Mouse (Mus musculus) hindbrain, embryonic 12.5 days (tissue): ENCODE results near the gene Ttll5. TPM values are rescaled to one million over a fixed set of nuclear protein-coding genes. Genes with fewer than 3 reads are reported as not detected.

ENCODE experiments used
- ATAC-seq: fragments of 200-750 bp; cut with Nextera tagmentation; 2 replicates; pipeline ENCODE4 v1.8.0; 2017; ENCODE audit warnings: moderate TSS enrichment; ENCODE audit not compliant: low FRiP score
- H3K27ac ChIP-seq: fragments of 300-500 bp; sonication (generic); 2 replicates; pipeline ENCODE4 v1.5.1; 2016; ENCODE audit warnings: mild to moderate bottlenecking
- H3K27me3 ChIP-seq: fragments of 300-500 bp; sonication (generic); 2 replicates; pipeline ENCODE4 v1.6.1; 2016; ENCODE audit warnings: mild to moderate bottlenecking
- H3K36me3 ChIP-seq: fragments of 300-500 bp; sonication (generic); 2 replicates; pipeline ENCODE4 v1.6.1; 2016; ENCODE audit warnings: mild to moderate bottlenecking
- H3K4me1 ChIP-seq: fragments of 300-500 bp; sonication (generic); 2 replicates; pipeline ENCODE4 v1.6.1; 2016
- H3K4me2 ChIP-seq: fragments of 300-500 bp; sonication (generic); replicated peaks from 2 replicates; pipeline ENCODE4 v1.6.1; 2016; ENCODE audit warnings: mild to moderate bottlenecking
- H3K4me3 ChIP-seq: fragments of 300-500 bp; sonication (generic); 2 replicates; pipeline ENCODE4 v1.5.1; 2016; ENCODE audit warnings: mild to moderate bottlenecking
- H3K9ac ChIP-seq: fragments of 300-500 bp; sonication (generic); 2 replicates; pipeline ENCODE4 v1.6.1; 2016; ENCODE audit warnings: mild to moderate bottlenecking, moderate library complexity
- H3K9me3 ChIP-seq: fragments of 300-500 bp; sonication (generic); replicated peaks from 2 replicates; pipeline ENCODE4 v1.6.1; 2016; ENCODE audit warnings: mild to moderate bottlenecking
- WGBS: fragments of 180-500 bp; shearing (Covaris S2); methylation state at CpG from one replicate; pipeline ENCODE4 v1.1.7; 2016; 5-methylcytosine and 5-hydroxymethylcytosine counted together
- polyA plus RNA-seq: library from polyadenylated mRNA; unstranded; fragments of >200 nt; fragmentation: Nextera tagmentation; extraction: Ambion mirVana; gene quantifications from 2 replicates; pipeline ENCODE4 v1.2.1, GENCODE M21; 2016

Ttll5 gene
- polyA plus RNA-seq, 1 experiment from 2014 or later: 15.9 TPM

DNA sequence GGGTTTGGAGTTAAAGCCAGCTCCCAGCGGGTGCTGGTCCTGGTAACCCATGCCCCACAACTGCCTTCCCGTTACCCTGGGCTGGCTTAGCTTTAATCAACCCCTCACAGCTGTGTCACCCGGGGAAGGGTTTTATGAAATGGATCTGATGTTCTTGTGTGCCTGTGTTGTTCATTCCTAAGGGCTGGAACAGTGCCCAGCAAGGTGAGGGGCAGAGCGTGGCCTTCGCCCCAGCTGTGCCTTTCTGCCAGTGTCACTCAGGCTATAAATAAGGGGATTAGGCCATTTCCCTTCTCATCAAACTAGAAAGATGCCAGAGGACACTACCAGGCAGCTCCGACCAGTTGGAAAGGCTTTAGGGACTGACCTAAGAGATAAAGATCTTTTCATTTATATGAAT is 225.4 kb downstream of the Ttll5 start:
- Histone ChIP-seq H3K27me3 (no peaks in the 10 kb centered on the region), H3K9ac (no peak overlapping the region), H3K4me2 (no peak overlapping the region), H3K9me3 (no peaks in the 10 kb centered on the region), H3K36me3 (no peaks in the 10 kb centered on the region), H3K27ac (no peak overlapping the region), H3K4me1 (0 out of 2 replicates have a peak, but pooled peaks cover 6% of the 10 kb centered on the region), H3K4me3 (no peak overlapping the region)
- no peak for ATAC-seq
- 80% methylated on average over 6 of the region's 6 CpGs for WGBS

DNA sequence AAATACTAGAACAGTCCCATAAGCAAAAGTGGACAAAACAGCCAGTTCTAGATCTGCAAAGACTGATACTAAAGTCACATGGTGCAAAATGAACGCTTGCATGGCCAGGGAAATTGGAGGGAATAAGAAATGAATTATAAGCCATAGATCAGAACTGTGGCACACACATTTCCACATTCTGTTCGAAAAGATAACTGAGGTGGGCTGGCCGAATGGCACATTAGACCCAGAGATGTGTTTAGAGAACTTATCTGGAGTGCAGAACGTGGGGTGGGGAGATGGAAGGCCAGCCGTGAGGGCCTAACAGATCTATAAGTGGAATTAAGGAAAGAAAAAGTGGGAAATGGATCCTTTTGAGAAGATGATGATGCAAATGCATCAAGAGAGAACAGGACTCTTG is 227.0 kb downstream of the Ttll5 start:
- Histone ChIP-seq H3K9me3 (no peaks in the 10 kb centered on the region), H3K27ac (no peak overlapping the region), H3K27me3 (no peaks in the 10 kb centered on the region), H3K4me2 (no peak overlapping the region), H3K36me3 (0 out of 2 replicates have a peak, but pooled peaks cover 6% of the 10 kb centered on the region), H3K4me3 (no peak overlapping the region), H3K4me1 (0 out of 2 replicates have a peak, but pooled peaks cover 6% of the 10 kb centered on the region), H3K9ac (no peak overlapping the region)
- whole genome bisulfite sequencing: 94% methylated on average over 5 of the region's 5 CpGs
- no peak for ATAC-seq

GRCm38 (mm10) chr12:86055306-86055705 is 230.8 kb downstream of the Ttll5 start:
- Histone ChIP-seq H3K9ac (no peak overlapping the region), H3K4me2 (no peak overlapping the region), H3K36me3 (0 out of 2 replicates have a peak, but pooled peaks cover 7% of the 10 kb centered on the region), H3K27me3 (no peaks in the 10 kb centered on the region), H3K27ac (no peak overlapping the region), H3K4me1 (no peaks in the 10 kb centered on the region), H3K9me3 (no peaks in the 10 kb centered on the region), H3K4me3 (no peak overlapping the region)
- WGBS: 95% methylated on average over 2 of the region's 2 CpGs
- no peak for ATAC-seq

DNA sequence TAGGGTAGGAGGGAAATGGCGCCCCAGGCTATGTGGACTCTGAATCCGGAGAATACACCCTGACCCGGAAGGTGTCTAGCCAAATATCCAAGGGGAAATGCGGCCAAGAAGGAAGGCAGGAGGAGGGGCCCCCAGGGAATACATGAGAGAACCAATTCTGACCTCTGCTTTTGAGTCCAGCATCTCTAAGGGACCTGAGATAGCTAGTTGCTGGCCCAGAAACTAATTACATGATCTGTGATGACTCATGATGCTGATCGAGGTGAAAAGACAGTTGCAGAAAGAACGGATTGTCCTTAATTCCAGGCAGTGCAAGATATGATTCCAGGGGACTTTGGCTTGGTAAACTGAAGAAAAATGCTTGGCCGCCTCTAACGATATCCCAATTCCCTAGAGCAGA is 232.5 kb downstream of the Ttll5 start:
- H3K4me3 ChIP-seq: no peak overlapping the region
- no peak overlapping the region for H3K27ac ChIP-seq
- H3K9ac ChIP-seq: no peak overlapping the region
- WGBS: 87% methylated on average over 8 of the region's 8 CpGs
- H3K4me1 ChIP-seq: no peaks in the 10 kb centered on the region
- no peak for ATAC-seq
- H3K36me3 ChIP-seq: 0 out of 2 replicates have a peak, but pooled peaks cover 12% of the 10 kb centered on the region
- no peaks in the 10 kb centered on the region for H3K9me3 ChIP-seq
- no peaks in the 10 kb centered on the region for H3K27me3 ChIP-seq
- no peak overlapping the region for H3K4me2 ChIP-seq

DNA sequence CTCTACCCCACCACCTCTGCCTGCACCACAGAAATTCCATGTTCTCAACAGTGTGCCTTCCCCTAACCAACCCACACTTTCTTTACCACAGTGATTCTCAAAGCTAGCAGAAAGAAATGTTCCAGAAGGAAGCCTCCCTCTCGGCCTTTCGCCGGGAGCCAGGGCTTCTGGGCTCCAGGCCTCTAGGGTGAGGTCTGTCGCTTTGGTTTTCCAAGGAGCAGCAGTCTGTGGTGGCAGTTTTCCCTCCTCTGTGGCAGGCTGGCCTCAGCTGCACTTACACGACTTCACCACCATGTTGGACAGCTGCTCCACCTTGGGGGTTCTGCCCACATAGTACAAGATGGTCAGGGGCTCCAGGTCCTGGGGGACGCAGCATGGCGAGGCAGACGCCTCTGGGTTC is 233.1 kb downstream of the Ttll5 start:
- 86% methylated on average over 8 of the region's 8 CpGs for WGBS
- Histone ChIP-seq H3K4me3 (no peak overlapping the region), H3K4me2 (no peak overlapping the region), H3K36me3 (0 out of 2 replicates have a peak, but pooled peaks cover 17% of the 10 kb centered on the region), H3K27ac (no peak overlapping the region), H3K9me3 (no peaks in the 10 kb centered on the region), H3K9ac (no peak overlapping the region), H3K4me1 (no peaks in the 10 kb centered on the region), H3K27me3 (no peaks in the 10 kb centered on the region)
- no peak for ATAC-seq

GRCm38 (mm10) chr12:86059341-86059740 is 234.9 kb downstream of the Ttll5 start:
- WGBS: 89% methylated on average over 6 of the region's 6 CpGs
- Histone ChIP-seq H3K9me3 (no peaks in the 10 kb centered on the region), H3K27ac (no peak overlapping the region), H3K9ac (no peak overlapping the region), H3K27me3 (no peaks in the 10 kb centered on the region), H3K4me1 (no peaks in the 10 kb centered on the region), H3K4me3 (no peak overlapping the region), H3K4me2 (no peak overlapping the region), H3K36me3 (0 out of 2 replicates have a peak, but pooled peaks cover 17% of the 10 kb centered on the region)
- no peak for ATAC-seq

- Histone ChIP-seq H3K9ac (no peak overlapping the region), H3K27ac (no peak overlapping the region), H3K4me1 (no peaks in the 10 kb centered on the region), H3K4me2 (no peak overlapping the region), H3K9me3 (no peaks in the 10 kb centered on the region), H3K4me3 (no peak overlapping the region), H3K36me3 (0 out of 2 replicates have a peak, but pooled peaks cover 10% of the 10 kb centered on the region), H3K27me3 (no peaks in the 10 kb centered on the region)
- ATAC-seq: no peak
These were observed 240.3 kb downstream of the Ttll5 start for GRCm38 (mm10) chr12:86064796-86065195.

- whole genome bisulfite sequencing: 86% methylated on average over 6 of the region's 6 CpGs
These were observed 247.0 kb downstream of the Ttll5 start for GRCm38 (mm10) chr12:86071432-86071831.

GRCm38 (mm10) chr12:86074681-86075080 is 250.2 kb downstream of the Ttll5 start:
- no peak overlapping the region for H3K27ac ChIP-seq
- H3K9ac ChIP-seq: no peak overlapping the region
- ATAC-seq: no peak
- H3K4me2 ChIP-seq: no peak overlapping the region
- no peaks in the 10 kb centered on the region for H3K36me3 ChIP-seq
- H3K27me3 ChIP-seq: peaks cover 13% of the 10 kb centered on the region; the same call in 1 of the 2 replicates
- WGBS: 85% methylated on average over 12 of the region's 12 CpGs
- peaks cover 27% of the 10 kb centered on the region for H3K4me1 ChIP-seq
- 0 out of 2 replicates have a peak, but pooled peaks cover 3% of the 10 kb centered on the region for H3K9me3 ChIP-seq
- no peak overlapping the region for H3K4me3 ChIP-seq

More at GRCm38 (mm10) chr12:86071432-86071831, 247.0 kb downstream of the Ttll5 start:
- 0 out of 2 replicates have a peak, but pooled peaks cover 3% of the 10 kb centered on the region for H3K9me3 ChIP-seq
- H3K4me3 ChIP-seq: no peak overlapping the region
- no peak overlapping the region for H3K27ac ChIP-seq
- no peaks in the 10 kb centered on the region for H3K36me3 ChIP-seq
- 0 out of 2 replicates have a peak, but pooled peaks cover 6% of the 10 kb centered on the region for H3K27me3 ChIP-seq
- H3K4me1 ChIP-seq: peaks cover 10% of the 10 kb centered on the region
- no peak overlapping the region for H3K9ac ChIP-seq
- no peak for ATAC-seq
- H3K4me2 ChIP-seq: no peak overlapping the region

- H3K9ac ChIP-seq: no peak overlapping the region
- H3K4me3 ChIP-seq: no peak overlapping the region
- peak overlapping the region; percentile 71 for H3K4me2 ChIP-seq
- H3K27me3 ChIP-seq: peaks cover 18% of the 10 kb centered on the region; the same call in 1 of the 2 replicates
- H3K4me1 ChIP-seq: peaks cover 27% of the 10 kb centered on the region
- 94% methylated on average over 7 of the region's 7 CpGs for WGBS
- 0 out of 2 replicates have a peak, but pooled peaks cover 3% of the 10 kb centered on the region for H3K9me3 ChIP-seq
- H3K36me3 ChIP-seq: no peaks in the 10 kb centered on the region
- no peak for ATAC-seq
- H3K27ac ChIP-seq: no peak overlapping the region
These were observed 250.9 kb downstream of the Ttll5 start for GRCm38 (mm10) chr12:86075358-86075757.

- Histone ChIP-seq H3K4me3 (peak overlapping the region; percentile 47), H3K27me3 (peaks cover 26% of the 10 kb centered on the region; the same call in 1 of the 2 replicates), H3K36me3 (no peaks in the 10 kb centered on the region), H3K4me1 (peaks cover 27% of the 10 kb centered on the region), H3K4me2 (peak overlapping the region; percentile 71), H3K27ac (no peak overlapping the region), H3K9me3 (0 out of 2 replicates have a peak, but pooled peaks cover 3% of the 10 kb centered on the region), H3K9ac (no peak overlapping the region)
- no peak for ATAC-seq
- 6% methylated on average over 13 of the region's 13 CpGs for WGBS
These were observed 252.0 kb downstream of the Ttll5 start for GRCm38 (mm10) chr12:86076321-86076901.

DNA sequence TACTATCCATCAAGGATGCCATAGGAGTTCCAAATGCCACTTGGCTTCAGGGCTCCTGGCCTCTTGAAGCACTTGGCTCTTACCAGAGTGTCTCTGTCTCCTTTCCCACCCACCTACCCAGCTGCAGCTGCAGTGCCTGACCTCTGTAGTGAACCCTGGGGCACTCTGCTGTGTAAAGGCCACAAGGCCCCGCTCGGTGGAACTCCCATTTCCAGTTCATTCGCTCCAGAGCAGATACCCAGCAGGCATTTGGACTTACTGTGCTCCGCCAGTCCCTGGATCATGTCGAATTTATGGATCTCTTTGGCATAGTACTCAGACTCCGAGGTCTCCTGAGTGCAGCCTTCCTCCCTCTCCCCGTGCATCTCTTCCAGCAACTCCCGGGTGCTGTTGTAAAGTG is 252.9 kb downstream of the Ttll5 start:
- WGBS: 18% methylated on average over 8 of the region's 8 CpGs
- no peak for ATAC-seq
- Histone ChIP-seq H3K9ac (peak overlapping the region; percentile 66), H3K27me3 (peaks cover 26% of the 10 kb centered on the region; the same call in 1 of the 2 replicates), H3K4me3 (peak overlapping the region; percentile 47), H3K36me3 (no peaks in the 10 kb centered on the region), H3K4me1 (peaks cover 29% of the 10 kb centered on the region), H3K4me2 (peak overlapping the region; percentile 71), H3K9me3 (no peaks in the 10 kb centered on the region), H3K27ac (no peak overlapping the region)

- Histone ChIP-seq H3K9ac (peak overlapping the region; percentile 66), H3K4me3 (peak overlapping the region; percentile 47), H3K36me3 (no peaks in the 10 kb centered on the region), H3K9me3 (no peaks in the 10 kb centered on the region), H3K4me2 (peak overlapping the region; percentile 71), H3K27me3 (peaks cover 26% of the 10 kb centered on the region; the same call in 1 of the 2 replicates), H3K27ac (peak overlapping the region; percentile 60; the same call in 1 of the 2 replicates), H3K4me1 (peaks cover 29% of the 10 kb centered on the region)
- no peak for ATAC-seq
- 21% methylated on average over 11 of the region's 11 CpGs for WGBS
These were observed 253.3 kb downstream of the Ttll5 start for GRCm38 (mm10) chr12:86077736-86078135.
